Mouse (Mus musculus) brain, embryonic 18.5 days (tissue): Measurements from ENCODE around the gene Frs3.

ENCODE experiments used
- DNase-seq: peaks from one replicate; pipeline ENCODE4 v3.0.0-alpha.2; 2012; ENCODE audit warnings: low read depth, low spot score

Gene Frs3

DNA sequence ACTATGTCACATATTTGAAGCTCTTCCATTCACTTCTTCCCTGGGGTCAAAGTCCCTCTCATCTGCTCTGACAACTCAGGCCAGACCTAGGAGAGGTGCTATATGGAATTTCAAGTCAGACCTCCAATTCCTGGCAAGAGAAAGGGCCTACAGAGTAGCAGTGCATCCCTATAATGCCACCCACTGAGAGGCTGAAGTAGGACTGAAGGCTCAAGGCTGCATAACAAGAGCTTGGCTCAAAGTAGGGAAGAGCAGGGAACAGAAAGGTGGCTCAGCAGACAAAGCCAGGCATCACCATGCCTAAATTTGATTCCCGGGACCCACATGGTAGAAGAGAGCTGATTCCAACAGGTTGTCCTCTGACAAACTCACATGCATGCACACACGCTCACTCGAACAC lies 2.8 kb downstream of the Frs3 start:
- DNase-seq = no peak

DNA sequence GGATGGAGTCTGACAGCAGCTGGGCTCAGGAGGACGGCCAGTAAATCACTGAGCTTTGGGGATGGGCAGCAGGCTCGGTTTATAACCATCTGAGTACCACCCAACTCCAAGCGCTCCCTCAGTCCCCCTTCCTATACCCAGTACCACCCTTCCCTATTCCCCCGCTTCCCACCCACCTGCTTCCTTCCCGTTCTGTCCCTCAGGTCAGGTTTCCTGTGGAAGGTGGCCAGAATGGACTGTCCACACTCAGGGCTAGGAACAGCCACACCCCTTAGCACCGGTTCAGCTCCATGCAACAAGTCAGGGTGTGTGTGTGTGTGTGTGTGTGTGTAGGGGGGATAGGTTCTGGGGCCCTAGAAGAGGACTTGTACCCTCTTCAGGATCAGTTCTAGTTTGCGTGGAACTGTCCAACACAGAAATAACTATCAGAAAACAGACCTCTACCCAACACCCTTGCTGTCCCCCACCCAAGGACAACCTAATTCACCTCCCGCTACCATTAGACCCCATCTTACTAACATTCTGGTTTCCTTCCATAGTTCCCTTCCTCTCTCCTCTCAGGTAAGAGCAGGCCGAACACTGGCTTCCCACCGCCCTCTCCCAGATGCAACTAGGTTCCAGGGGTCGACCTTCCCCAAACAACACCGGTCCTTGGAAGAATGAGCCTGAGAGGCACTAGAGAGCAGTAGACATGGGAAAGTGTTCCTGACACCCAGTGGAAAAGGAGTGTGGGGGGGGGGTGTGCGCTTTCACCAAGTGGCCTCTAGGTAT lies 5.0 kb downstream of the Frs3 start:
- no peak for DNase-seq

DNA sequence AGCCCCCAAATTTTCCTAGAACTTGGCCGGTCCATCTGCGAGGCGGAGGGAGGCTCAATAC lies 5.4 kb downstream of the Frs3 start, which contains the start of gene Gm21981:
TSS of gene Gm21981 (minus strand) at position 14 of the 61 bp plus-strand sequence.
- no peak for DNase-seq

DNA sequence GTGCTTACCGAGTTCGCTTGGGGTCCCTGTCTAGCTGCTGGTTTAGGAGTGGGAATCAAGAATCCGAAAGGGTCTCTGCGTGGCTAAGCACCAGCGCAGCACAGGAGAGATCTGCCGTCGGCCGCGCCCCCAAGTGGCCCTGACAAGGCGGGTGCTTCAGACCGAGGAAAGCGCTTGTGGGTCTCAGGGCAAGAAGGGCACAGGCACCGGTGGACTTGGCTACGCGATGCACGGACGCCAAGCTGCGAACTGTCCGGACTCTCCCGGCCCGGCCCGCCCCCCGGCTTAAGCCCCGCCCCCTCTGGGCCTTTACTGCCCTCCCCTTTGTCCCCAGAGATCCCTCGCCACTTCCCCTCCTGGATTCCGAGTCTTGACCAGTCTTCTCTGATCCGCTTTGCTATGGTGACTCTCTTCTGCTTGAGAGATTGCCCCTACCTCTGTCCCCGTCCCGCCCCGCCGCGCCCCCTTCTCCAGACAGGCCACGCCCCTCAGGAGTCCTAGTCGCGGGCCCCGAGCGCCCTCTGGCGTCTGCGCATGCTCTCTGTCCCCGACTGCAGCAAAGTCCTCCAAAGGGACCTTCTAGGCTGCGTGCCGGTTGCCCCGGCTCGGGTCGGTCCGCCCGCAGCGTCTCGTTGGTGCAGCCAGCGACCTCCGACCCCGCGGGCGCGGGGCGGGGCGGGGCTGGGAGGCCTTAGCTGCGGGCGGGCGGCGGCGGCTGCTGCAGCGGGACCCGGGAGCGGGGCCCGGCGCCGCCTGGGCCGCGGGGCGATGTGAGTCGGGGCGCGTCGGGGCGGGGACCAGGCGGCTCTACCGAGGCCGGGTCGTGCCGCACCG lies 5.9 kb downstream of the Frs3 start, which contains the start of gene Prickle4:
TSS of gene Prickle4 (minus strand) at position 234 of the 834 bp plus-strand sequence.
- peak; percentile 81 for DNase-seq

DNA sequence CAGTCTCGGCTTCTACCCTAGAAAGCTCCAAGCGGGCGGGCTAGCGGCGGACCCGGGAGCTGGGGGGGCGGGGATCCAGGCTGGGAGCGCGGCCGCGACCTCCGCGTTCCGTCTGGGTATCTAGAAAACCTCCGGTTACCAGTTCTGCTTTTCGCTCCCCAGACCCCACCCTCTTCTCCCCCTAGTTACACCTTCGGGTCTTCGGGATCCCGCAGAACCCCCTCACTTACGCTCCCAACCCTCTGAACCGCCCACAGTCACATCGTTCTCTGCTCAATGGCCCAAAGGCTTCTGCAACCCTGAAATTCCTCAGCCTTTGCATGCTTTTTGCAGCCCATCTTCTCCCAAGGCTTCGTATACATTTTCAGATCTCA lies 6.5 kb downstream of the Frs3 start:
- no peak for DNase-seq

DNA sequence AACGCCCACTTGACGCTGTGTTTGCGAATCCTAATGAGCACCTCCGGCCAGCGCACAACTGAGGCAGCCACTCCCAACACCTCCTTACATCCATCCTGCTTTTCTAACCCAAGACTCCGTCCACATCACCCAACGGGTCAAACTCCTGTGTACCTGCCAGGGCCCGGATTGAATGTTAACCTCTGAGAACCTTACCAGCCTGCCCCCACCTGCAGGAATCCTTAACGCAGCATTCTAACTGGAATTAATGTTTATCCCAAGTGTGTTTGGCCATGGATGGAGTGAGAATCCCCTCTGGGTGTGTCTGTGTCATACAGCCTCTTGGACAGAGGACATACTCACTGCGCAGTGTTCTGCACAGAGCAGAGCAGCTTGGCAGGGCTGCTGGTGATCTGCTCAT lies 9.3 kb downstream of the Frs3 start:
- DNase-seq = no peak

DNA sequence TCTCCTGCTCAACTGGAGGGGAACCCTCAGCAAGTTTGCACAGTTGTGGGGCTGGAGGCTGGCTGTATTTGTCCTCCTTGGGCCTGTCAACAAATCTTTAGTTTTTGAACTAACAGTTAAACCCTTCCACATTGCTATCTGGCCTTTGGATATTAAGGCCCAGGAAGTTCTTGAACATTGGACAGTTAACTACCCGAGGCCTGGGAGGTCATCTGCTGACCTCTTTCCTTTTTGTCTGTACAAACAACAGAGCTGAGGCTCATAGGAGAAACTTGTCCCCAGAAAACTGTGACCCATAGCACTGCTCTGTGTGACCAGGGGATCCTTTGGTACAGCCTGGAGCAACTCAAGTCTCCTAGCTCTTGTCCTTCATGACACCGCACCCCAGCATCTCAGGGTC lies 10.2 kb downstream of the Frs3 start:
- no peak for DNase-seq

DNA sequence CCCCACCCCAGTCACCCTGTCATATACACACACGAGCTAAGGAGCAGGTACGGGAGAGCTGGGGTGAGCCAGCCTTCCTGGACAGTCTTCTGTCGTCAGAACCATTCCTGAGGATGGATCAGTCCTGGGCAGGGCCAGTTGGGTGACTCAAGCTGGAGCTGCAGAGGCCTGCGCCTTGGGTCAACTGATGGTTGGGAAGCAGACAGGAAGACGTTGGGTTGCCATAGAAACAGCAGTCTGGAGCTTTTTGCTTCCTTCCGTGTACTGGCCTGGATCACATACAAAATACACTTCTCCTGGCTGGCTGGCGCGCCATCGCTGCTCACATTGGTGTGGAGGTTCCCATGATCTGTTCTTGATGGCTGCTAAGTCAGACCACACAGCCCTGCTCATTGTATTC lies 13.0 kb downstream of the Frs3 start:
- no peak for DNase-seq

DNA sequence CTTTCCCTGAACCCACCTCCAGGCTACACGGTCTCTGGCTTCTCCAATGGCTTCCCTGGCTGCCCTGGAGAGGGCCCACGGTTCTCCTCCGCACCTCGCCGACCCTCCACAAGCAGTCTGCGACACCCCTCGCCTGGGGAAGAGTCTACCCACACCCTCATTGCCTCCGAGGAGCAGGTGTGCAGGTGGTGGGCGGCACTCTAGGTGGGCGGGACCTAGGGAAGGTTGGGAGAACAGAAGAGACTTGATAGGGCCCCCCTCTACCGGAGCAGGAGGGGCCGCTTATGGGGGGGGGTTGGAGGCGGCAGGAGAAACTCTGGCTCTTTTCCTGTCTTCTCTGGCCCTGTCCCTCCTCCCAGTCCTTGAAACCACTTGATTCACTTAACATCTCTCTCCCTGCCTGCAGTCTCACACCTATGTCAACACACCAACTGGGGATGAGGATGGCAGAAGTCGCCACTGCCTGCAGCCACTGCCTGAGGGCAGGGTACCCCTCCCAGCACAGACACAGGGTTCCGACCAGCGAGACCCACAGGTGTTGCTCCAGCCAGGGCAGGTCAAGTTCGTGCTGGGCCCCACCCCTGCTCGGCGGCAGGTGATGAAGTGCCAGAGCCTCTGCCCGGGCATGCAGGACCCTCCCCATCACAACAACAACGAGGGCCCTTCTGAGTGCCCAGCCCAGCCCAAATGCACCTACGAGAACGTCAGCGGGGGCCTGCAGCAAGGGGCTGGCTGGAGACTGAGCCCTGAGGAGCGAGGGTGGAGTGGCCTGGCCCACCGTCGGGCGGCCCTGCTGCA lies 13.9 kb downstream of the Frs3 start:
- DNase-seq = no peak

DNA sequence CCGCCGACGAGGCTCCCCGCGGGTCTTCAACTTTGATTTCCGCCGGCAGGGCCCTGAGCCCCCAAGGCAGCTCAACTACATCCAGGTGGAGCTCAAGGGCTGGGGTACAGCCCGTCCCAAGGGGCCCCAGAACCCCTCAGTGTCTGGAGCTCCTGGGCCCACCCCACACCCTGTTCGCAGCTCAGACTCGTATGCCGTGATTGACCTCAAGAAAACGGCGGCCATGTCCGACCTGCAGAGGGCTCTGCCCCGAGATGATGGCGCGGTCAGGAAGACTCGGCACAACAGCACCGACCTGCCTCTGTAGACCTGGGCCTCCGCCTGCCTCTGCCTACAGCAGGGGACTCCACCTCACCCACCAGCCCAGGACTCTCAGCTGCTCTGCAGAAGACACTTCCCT lies 14.7 kb downstream of the Frs3 start:
- no peak for DNase-seq

DNA sequence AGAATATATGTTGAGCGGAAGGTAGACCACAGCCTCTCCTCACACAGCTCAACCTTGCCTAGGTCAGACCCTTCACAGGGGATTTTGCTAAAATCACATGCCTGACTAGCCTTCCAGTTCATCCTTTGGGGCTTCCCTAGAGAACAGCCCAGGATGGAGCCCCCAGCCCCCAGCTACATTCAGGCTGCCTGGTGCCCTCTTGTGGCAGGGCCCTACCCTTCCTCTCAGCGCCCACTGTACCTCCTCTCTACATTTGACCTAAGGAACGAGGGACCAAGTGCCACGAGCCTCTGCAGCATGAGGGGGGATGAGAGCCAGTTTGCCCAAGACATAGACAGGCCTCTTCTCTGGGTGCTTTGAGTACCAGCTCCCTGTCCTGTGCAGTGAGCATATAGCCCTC lies 15.9 kb downstream of the Frs3 start:
- DNase-seq = no peak

DNA sequence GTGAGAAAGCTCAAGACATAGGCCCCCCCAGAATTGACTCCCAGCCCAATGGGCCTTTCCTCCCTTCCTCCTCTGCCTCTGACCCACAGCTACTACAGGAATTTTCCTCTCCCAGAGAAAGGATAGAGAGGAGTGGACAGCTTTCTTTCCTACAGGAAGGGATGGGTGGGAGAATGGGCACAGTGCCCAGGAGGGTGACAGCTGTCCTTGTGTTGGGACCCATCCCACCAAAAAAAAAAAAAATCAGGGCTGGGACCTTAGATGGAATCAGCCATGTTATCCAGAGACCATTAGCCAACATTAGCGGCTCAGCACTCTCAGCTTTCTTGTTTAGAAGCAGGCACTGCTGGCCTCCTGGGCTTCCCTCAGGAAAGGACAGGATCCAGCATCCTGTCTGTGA lies 17.4 kb downstream of the Frs3 start:
- DNase-seq = no peak

DNA sequence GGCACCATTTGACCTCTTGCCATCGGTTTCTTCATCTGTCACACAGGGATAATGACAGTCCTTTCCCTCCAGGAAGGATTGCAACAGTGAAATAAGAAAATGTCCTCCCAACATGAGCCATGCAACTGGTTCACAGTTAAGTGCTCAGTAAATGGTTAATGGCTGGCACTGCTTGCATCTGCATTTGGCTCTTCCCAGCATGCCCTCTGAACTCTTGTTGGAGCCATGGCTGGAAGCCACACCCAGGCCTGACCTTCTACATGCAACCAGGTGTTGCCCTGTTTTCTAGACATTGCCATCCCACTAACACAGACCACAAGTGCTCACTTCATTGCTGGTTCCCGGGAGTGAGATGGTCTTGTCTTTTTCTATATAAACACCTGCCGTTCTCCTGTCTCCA lies 19.1 kb downstream of the Frs3 start:
- DNase-seq = no peak

DNA sequence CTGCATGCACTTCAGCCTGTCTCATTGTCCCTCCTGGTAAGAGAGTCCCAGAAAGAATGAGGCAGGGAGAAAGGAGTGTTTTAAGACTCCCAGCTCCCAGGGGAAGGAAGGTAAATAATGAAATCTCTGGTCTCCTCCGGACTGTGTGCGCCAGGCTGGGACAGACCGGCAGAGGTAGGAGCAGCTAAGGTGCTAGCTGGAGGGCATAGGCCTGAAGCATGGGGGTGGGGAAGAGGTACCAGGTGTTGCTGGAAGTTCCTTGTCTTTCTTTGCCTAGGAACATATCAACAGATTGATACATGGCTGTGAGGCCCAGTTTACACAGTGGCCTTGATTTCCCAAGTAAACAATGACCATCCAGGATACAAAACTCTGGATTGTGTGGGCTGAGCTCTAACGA lies 20.1 kb downstream of the Frs3 start:
- no peak for DNase-seq

DNA sequence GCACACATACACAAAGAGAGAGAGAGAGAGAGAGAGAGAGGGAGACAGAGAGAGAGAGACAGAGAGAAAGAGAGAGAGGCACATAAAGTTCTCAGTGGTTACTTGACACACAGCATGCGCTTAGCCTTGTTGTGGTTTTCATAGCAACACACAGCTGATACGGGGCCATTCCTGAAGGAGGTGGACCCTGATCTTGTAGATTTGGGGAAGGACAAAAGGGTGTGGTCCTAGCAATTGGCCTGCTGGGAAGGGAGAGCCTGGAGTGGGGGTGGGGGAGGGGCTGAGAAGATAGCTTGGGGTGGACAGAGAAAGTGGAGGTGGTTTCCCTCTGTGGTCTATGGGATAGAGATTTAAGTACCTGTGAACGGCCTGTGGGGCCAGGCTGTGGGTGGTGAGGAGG lies 21.2 kb downstream of the Frs3 start:
- DNase-seq = no peak

DNA sequence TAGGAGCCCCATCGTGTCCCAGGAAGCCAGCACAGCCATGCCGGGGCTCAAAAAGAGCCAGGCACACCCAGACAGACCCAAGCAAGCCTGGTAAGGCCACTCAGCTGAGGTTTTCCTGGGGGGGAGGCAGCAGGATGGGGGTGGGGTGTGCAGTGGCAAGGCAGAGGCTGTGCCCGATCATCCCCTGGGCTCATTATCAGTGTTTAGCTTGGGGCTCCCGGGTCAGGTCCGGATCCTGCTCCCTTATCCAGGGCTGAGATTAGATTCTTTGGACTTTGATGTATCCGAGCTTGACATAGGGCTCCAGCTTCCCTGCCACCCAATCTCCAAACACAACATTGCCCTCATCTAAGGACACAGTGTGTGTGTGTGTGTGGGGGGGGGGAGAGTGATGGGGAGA lies 23.1 kb downstream of the Frs3 start:
- no peak for DNase-seq

DNA sequence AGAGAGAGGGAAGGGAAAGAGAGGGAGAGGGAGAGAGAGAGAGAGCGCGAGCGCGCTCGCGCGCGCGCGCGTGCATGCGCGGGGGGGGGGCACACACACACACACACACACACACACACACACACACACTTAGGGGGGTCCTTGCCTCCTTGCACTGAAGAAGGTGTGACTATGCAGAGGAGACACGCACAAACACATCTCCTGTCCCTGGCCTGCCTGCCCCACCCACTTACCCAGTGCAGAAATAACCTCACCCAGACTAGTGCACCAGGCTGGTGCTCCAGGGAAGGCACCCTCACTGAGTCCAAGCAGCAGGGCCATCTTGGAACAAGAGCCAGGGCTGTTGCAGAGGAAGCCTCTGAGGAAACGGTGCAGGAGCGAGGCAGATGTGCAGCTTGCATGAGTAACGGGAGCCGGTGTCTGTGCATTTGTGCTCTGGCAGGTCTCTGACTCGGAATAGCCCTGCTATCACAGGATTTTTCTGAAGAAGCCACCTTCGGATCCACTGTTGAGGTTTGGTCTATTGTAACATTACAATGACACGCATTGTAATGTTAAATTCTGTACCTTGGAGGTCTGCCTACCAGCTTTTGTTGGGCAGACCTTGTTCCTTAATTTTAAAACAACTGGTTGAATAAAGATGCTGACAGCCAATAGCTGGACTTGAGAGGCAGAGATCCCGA lies 24.2 kb downstream of the Frs3 start:
- no peak for DNase-seq

DNA sequence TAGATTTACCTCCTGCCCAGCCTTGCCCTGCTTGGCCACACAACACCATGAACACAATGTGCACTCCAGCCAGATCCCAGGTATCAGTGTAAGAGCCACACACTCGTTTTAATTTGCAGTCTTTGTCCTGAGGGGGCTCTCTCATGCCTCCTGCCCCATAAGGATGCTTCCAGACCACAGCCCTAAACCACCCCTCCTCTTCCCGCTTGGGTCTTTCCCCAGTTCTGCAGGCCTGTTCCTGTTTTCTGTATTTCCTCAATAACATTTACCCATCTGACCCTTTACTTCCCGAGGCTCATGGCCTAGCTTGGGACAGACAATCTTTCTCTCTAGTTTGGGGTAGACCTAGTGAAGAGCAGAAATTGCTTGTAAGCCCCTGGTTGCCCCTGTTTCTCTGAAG lies 26.2 kb downstream of the Frs3 start:
- no peak for DNase-seq

DNA sequence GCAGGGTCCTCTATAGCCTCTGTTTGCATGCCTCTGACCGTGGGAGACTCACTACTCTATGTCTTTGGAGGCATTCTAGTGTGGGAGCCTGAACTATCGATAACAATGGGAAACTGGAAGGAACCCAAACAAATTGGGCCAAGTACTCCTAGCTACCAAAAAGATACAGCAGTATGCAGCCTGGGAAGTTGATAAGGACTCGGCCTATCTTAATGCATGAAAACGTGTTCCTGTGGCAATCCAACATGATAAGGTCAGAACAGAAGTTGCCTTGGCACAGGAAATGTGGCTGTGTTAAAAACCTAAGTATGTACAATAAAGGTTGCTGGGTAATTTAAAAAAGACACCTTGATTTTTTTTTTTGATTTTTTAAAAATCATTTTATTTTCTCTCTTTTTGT lies 32.4 kb downstream of the Frs3 start:
- no peak for DNase-seq

DNA sequence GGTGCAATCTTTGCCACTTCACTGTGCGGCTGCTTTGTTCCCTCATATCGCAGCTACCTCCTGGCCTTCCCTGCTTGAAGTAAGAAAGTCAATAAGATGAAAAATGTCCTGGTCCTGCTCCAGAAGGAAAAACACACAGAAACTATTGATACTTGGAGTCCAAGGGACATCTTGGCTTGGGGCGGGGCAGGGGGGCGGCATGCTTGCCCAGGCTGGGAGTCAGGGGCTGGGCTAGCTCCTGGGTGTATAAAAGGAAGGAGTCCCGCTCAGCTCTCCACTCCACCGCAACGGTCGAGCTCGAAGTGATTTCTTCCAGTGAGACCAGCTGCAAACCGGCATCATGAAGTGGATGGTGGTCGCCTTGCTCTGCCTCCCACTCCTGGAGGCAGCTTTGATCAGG lies 37.7 kb downstream of the Frs3 start, which contains the start of gene Pgc:
TSS of gene Pgc (plus strand) at position 277 of the 400 bp plus-strand sequence.
- DNase-seq = no peak

DNA sequence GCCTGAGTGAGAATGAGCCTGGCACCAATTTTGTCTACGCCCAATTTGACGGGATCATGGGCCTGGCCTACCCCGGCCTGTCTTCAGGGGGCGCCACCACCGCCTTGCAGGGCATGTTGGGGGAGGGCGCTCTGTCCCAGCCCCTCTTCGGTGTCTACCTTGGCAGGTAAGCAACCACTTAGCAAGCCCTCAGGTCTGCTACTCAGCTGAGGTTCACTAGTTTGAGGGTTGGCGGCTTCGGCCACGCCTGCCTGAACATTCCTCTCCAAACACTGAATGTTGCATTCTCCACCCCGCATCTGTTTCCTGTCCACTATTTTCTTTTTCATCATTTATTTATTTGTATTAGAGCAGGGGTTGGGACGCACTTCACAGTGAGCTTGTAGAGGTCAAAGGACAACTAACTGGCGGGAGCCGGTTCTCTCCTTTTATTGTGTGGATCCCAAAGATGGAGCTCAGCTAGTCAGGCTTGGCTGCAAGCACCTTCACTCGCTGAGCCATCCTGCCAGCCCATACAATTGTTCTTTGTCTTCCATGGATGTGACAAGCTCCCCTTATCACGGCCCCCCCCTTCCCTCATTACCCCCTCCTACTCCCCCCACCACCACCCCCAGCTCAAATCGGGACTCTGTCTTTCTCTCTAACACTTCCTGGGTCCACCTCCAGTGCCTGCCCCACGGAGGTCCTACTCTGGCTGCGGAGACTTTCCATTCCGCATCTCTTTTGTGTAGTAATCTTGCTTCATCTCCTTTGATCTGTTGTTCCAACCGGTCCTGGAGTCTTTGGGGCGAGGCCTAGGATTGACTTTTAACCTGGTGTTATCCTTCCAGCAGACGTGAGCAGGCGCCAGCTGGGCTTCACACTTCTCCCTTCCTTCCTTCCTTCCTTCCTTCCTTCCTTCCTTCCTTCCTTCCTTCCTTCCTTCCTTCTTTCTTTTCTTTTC lies 42.1 kb downstream of the Frs3 start:
- DNase-seq = no peak
